Mouse (Mus musculus) neural tube, embryonic 15.5 days (tissue): ENCODE results near the gene Pkig. TPM values are rescaled to one million over a fixed set of nuclear protein-coding genes. Genes with fewer than 3 reads are reported as not detected.
"Not testable (repeated sequence)": the region's sequence is repeated elsewhere in the genome, so short reads cannot be mapped to it uniquely, and the experiment has no call there.

ENCODE experiments used
- ATAC-seq: fragments of 200-750 bp; cut with Nextera tagmentation; 2 replicates; pipeline ENCODE4 v1.8.0; 2017; ENCODE audit warnings: mild to moderate bottlenecking, moderate TSS enrichment, moderate library complexity; ENCODE audit not compliant: low FRiP score
- H3K27ac ChIP-seq: fragments of 300-500 bp; sonication (generic); replicated peaks from 2 replicates; pipeline ENCODE4 v1.5.1; 2015; ENCODE audit warnings: mild to moderate bottlenecking, inconsistent platforms
- H3K27me3 ChIP-seq: fragments of 300-500 bp; sonication (generic); replicated peaks from 2 replicates; pipeline ENCODE4 v1.6.1; 2015; ENCODE audit warnings: inconsistent platforms
- H3K36me3 ChIP-seq: fragments of 300-500 bp; sonication (generic); 2 replicates; pipeline ENCODE4 v1.6.1; 2015; ENCODE audit warnings: inconsistent platforms
- H3K4me1 ChIP-seq: fragments of 300-500 bp; sonication (generic); 2 replicates; pipeline ENCODE4 v1.6.1; 2015; ENCODE audit warnings: inconsistent platforms
- H3K4me2 ChIP-seq: fragments of 300-500 bp; sonication (generic); 2 replicates; pipeline ENCODE4 v1.6.1; 2015; ENCODE audit warnings: inconsistent platforms, mild to moderate bottlenecking, moderate library complexity
- H3K4me3 ChIP-seq: fragments of 300-500 bp; sonication (generic); replicated peaks from 2 replicates; pipeline ENCODE4 v1.5.1; 2015; ENCODE audit warnings: mild to moderate bottlenecking, inconsistent platforms
- H3K9ac ChIP-seq: fragments of 300-500 bp; sonication (generic); replicated peaks from 2 replicates; pipeline ENCODE4 v1.6.1; 2015; ENCODE audit warnings: mild to moderate bottlenecking, inconsistent platforms
- H3K9me3 ChIP-seq: fragments of 300-500 bp; sonication (generic); replicated peaks from 2 replicates; pipeline ENCODE4 v1.6.1; 2016; ENCODE audit warnings: inconsistent platforms
- WGBS: fragments of 180-500 bp; shearing (Covaris S2); methylation state at CpG from one replicate; pipeline ENCODE4 v1.1.7; 2015; ENCODE audit warnings: mixed read lengths; 5-methylcytosine and 5-hydroxymethylcytosine counted together
- polyA plus RNA-seq: library from polyadenylated mRNA; unstranded; fragments of >200 nt; fragmentation: Nextera tagmentation; extraction: Ambion mirVana; gene quantifications from 2 replicates; pipeline ENCODE4 v1.2.1, GENCODE M21; 2015

The Pkig gene
- polyA plus RNA-seq, 1 experiment from 2014 or later: 107 TPM

GRCm38 (mm10) chr2:163686886-163687285, 28.7 kb downstream of the Pkig start:
- ATAC-seq: no peak
- Histone ChIP-seq H3K36me3 (no peaks in the 10 kb centered on the region), H3K9ac (no peak overlapping the region), H3K4me2 (no peak overlapping the region), H3K27me3 (no peaks in the 10 kb centered on the region), H3K4me3 (no peak overlapping the region), H3K4me1 (peaks cover 30% of the 10 kb centered on the region), H3K27ac (no peak overlapping the region), H3K9me3 (no peaks in the 10 kb centered on the region)
- WGBS: 48% methylated on average over 3 of the region's 3 CpGs

- WGBS: 87% methylated on average over 1 of the region's 1 CpGs
- H3K9ac ChIP-seq, H3K36me3 ChIP-seq, H3K4me3 ChIP-seq, H3K27ac ChIP-seq, H3K9me3 ChIP-seq, H3K4me2 ChIP-seq, ATAC-seq, H3K27me3 ChIP-seq: not testable (repeated sequence)
- peaks cover 38% of the 10 kb centered on the region for H3K4me1 ChIP-seq
These were observed 30.2 kb downstream of the Pkig start for GRCm38 (mm10) chr2:163688377-163688776.

- Histone ChIP-seq H3K27me3 (no peaks in the 10 kb centered on the region), H3K4me3 (no peak overlapping the region), H3K27ac (peak overlapping the region; percentile 48; the same call in 1 of the 2 replicates), H3K36me3 (no peaks in the 10 kb centered on the region), H3K4me2 (no peak overlapping the region), H3K9me3 (no peaks in the 10 kb centered on the region), H3K4me1 (peaks cover 49% of the 10 kb centered on the region), H3K9ac (no peak overlapping the region)
- WGBS: 81% methylated on average over 3 of the region's 3 CpGs
- ATAC-seq: no peak
These were observed 31.6 kb downstream of the Pkig start for GRCm38 (mm10) chr2:163689771-163690170.

- Histone ChIP-seq H3K36me3 (no peaks in the 10 kb centered on the region), H3K4me2 (no peak overlapping the region), H3K4me1 (peaks cover 44% of the 10 kb centered on the region), H3K4me3 (no peak overlapping the region), H3K27me3 (no peaks in the 10 kb centered on the region), H3K9me3 (no peaks in the 10 kb centered on the region), H3K9ac (no peak overlapping the region), H3K27ac (peak overlapping the region; percentile 23; the same call in 1 of the 2 replicates)
- WGBS: 63% methylated on average over 8 of the region's 8 CpGs
- no peak for ATAC-seq
These were observed 32.5 kb downstream of the Pkig start for GRCm38 (mm10) chr2:163690409-163691304.

- H3K9ac ChIP-seq: no peak overlapping the region
- ATAC-seq: no peak
These were observed 33.8 kb downstream of the Pkig start for GRCm38 (mm10) chr2:163691846-163692605.

GRCm38 (mm10) chr2:163692873-163693612, 34.9 kb downstream of the Pkig start:
- no peak for ATAC-seq
- Histone ChIP-seq H3K4me3 (no peak overlapping the region), H3K36me3 (no peaks in the 10 kb centered on the region), H3K4me1 (peaks cover 38% of the 10 kb centered on the region), H3K27ac (peak overlapping the region; percentile 63; the same call in 1 of the 2 replicates), H3K27me3 (no peaks in the 10 kb centered on the region), H3K4me2 (no peak overlapping the region), H3K9me3 (no peaks in the 10 kb centered on the region), H3K9ac (no peak overlapping the region)
- WGBS: 57% methylated on average over 3 of the region's 3 CpGs

More at GRCm38 (mm10) chr2:163691846-163692605, 33.8 kb downstream of the Pkig start:
- no peaks in the 10 kb centered on the region for H3K9me3 ChIP-seq
- H3K36me3 ChIP-seq: no peaks in the 10 kb centered on the region
- 91% methylated on average over 6 of the region's 6 CpGs for WGBS
- no peaks in the 10 kb centered on the region for H3K27me3 ChIP-seq
- H3K4me1 ChIP-seq: peaks cover 37% of the 10 kb centered on the region
- no peak overlapping the region for H3K4me3 ChIP-seq
- no peak overlapping the region for H3K27ac ChIP-seq
- H3K4me2 ChIP-seq: no peak overlapping the region

- peaks cover 46% of the 10 kb centered on the region for H3K4me1 ChIP-seq
These were observed 35.6 kb downstream of the Pkig start for GRCm38 (mm10) chr2:163693716-163694314.

GRCm38 (mm10) chr2:163696763-163697162, 38.6 kb downstream of the Pkig start:
- ATAC-seq: no peak
- no peak overlapping the region for H3K9ac ChIP-seq
- no peaks in the 10 kb centered on the region for H3K9me3 ChIP-seq
- no peak overlapping the region for H3K4me3 ChIP-seq
- 41% methylated on average over 2 of the region's 2 CpGs for WGBS
- no peaks in the 10 kb centered on the region for H3K36me3 ChIP-seq
- H3K27ac ChIP-seq: no peak overlapping the region
- H3K27me3 ChIP-seq: no peaks in the 10 kb centered on the region
- no peak overlapping the region for H3K4me2 ChIP-seq
- H3K4me1 ChIP-seq: peaks cover 28% of the 10 kb centered on the region

More at GRCm38 (mm10) chr2:163693716-163694314, 35.6 kb downstream of the Pkig start:
- no peaks in the 10 kb centered on the region for H3K27me3 ChIP-seq
- H3K4me2 ChIP-seq: no peak overlapping the region
- H3K4me3 ChIP-seq: no peak overlapping the region
- no peaks in the 10 kb centered on the region for H3K36me3 ChIP-seq
- no peak for ATAC-seq
- H3K9me3 ChIP-seq: no peaks in the 10 kb centered on the region
- peak overlapping the region; percentile 63 for H3K27ac ChIP-seq
- H3K9ac ChIP-seq: no peak overlapping the region; the same call in 1 of the 2 replicates
- 23% methylated on average over 9 of the region's 9 CpGs for WGBS

GRCm38 (mm10) chr2:163697764-163698480, 39.7 kb downstream of the Pkig start:
- H3K27ac ChIP-seq: peak overlapping the region; percentile 49
- H3K4me1 ChIP-seq: peaks cover 25% of the 10 kb centered on the region
- H3K4me3 ChIP-seq: no peak overlapping the region
- no peaks in the 10 kb centered on the region for H3K36me3 ChIP-seq
- H3K27me3 ChIP-seq: no peaks in the 10 kb centered on the region
- H3K4me2 ChIP-seq: no peak overlapping the region
- no peaks in the 10 kb centered on the region for H3K9me3 ChIP-seq
- ATAC-seq: no peak
- WGBS: 52% methylated on average over 16 of the region's 16 CpGs
- H3K9ac ChIP-seq: no peak overlapping the region

- no peaks in the 10 kb centered on the region for H3K36me3 ChIP-seq
- H3K9me3 ChIP-seq: no peaks in the 10 kb centered on the region
- peaks cover 12% of the 10 kb centered on the region for H3K4me1 ChIP-seq
- no peak for ATAC-seq
- no peak overlapping the region for H3K4me3 ChIP-seq
- no peak overlapping the region for H3K9ac ChIP-seq
- H3K27me3 ChIP-seq: no peaks in the 10 kb centered on the region
- no peak overlapping the region for H3K4me2 ChIP-seq
- H3K27ac ChIP-seq: no peak overlapping the region
- WGBS: 72% methylated on average over 11 of the region's 11 CpGs
These were observed 41.0 kb downstream of the Pkig start for GRCm38 (mm10) chr2:163699078-163699780.
